Mouse (Mus musculus): Measurements from ENCODE around the gene Fam72a.

GRCm38 (mm10) chr1:131491579-131491978 lies 36.1 kb upstream of the Fam72a start:
- TF ChIP-seq POLR2A (IDR thresholded peaks at IDR 0.05; ENCODE audit: insufficient read depth, low read length), result no peak
- no peak for TF ChIP-seq CTCF (IDR thresholded peaks at IDR 0.05; ENCODE audit: low read depth, low read length)
- no peak for TF ChIP-seq EP300 (IDR thresholded peaks at IDR 0.05; ENCODE audit: insufficient read depth, low read depth, low read length)
